Mouse (Mus musculus): ENCODE data around the gene Acbd6. TPM values are rescaled to one million over a fixed set of nuclear protein-coding genes. Genes with fewer than 3 reads are reported as not detected.

Gene Acbd6
- total RNA-seq, 1 experiment: 49.8 TPM

DNA sequence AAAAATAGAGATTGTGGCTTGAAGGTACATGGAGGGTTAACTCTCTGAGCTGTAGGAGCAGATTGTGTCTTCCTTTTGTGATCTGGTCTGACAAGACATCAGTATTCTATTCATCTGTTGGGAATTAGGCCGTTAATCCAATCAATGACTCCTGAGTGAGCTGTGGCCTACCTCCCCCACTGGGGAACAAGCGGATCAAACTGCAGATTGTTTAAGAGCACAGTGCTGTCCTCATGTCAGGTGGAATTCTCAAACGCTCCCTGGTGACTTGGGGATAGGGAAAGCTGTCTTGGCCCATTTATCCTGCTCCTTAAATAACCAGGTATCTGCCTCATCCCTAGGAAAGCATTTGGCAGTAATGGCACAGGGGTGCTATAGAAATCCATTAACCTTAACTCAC lies 97.0 kb downstream of the Acbd6 start:
- Histone ChIP-seq H3K9ac (ENCODE audit: insufficient read depth, low read depth, low read length, poor library complexity, severe bottlenecking) (no peak overlapping the region), H3K36me3 (ENCODE audit: control insufficient read depth, insufficient read depth, low read length, poor library complexity, severe bottlenecking) (no peaks in the 10 kb centered on the region), H3K4me3 (ENCODE audit: insufficient read depth in 1 of 2, low read depth in 1 of 2, low read length in 2 of 2, poor library complexity in 1 of 2, severe bottlenecking in 1 of 2) (no peak overlapping the region), H3K27ac (ENCODE audit: insufficient read depth, low read depth, low read length, poor library complexity, severe bottlenecking) (no peak overlapping the region), H3K4me1 (ENCODE audit: control insufficient read depth in 2 of 2, insufficient read depth in 2 of 2, low read length in 2 of 2, poor library complexity in 1 of 2) (no peaks in the 10 kb centered on the region), H3K9me3 (ENCODE audit: control insufficient read depth, insufficient read depth, low read depth, low read length) (no peaks in the 10 kb centered on the region)
- in situ Hi-C loops (cut with MboI; ENCODE audit: low sequenced_read_pairs in 2 of 2, unreplicated experiment in 2 of 2): no loop called here
- TF ChIP-seq ZNF384 (IDR thresholded peaks at IDR 0.05; ENCODE audit: low read depth, low read length) (no peak), MAFK (IDR thresholded peaks at IDR 0.05; ENCODE audit: insufficient read depth, low read depth, low read length) (no peak), CHD2 (IDR thresholded peaks at IDR 0.05; ENCODE audit: low read depth, low read length) (no peak), HCFC1 (IDR thresholded peaks at IDR 0.05; ENCODE audit: borderline replicate concordance, insufficient read depth, low read length) (no peak)
- no peak for DNase-seq (ENCODE audit: low read depth, low spot score)

DNA sequence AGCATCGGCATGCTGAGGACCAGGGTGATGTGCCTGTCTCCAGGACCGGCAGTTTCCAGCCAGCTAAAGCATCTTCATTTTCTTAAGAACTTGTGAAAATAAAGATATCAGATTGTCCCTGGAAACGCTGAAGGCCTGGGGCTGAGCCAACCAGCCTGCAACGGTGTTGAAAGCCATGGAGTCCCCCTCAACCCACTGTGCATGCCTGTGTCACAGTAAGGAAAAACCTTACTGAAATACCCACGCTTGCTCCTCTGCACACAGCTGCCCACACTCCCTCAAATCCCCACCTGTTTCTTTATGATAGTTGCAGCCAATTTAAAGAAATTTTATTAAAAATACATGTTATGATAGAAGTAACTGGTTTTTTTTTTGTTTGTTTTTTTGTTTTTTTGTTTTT lies 98.4 kb downstream of the Acbd6 start:
- Histone ChIP-seq H3K4me3 (ENCODE audit: insufficient read depth in 1 of 2, low read depth in 1 of 2, low read length in 2 of 2, poor library complexity in 1 of 2, severe bottlenecking in 1 of 2) (no peak overlapping the region), H3K27ac (ENCODE audit: insufficient read depth, low read depth, low read length, poor library complexity, severe bottlenecking) (no peak overlapping the region), H3K36me3 (ENCODE audit: control insufficient read depth, insufficient read depth, low read length, poor library complexity, severe bottlenecking) (no peaks in the 10 kb centered on the region), H3K4me1 (ENCODE audit: control insufficient read depth in 2 of 2, insufficient read depth in 2 of 2, low read length in 2 of 2, poor library complexity in 1 of 2) (no peaks in the 10 kb centered on the region), H3K9ac (ENCODE audit: insufficient read depth, low read depth, low read length, poor library complexity, severe bottlenecking) (no peak overlapping the region), H3K9me3 (ENCODE audit: control insufficient read depth, insufficient read depth, low read depth, low read length) (no peaks in the 10 kb centered on the region)
- no peak for TF ChIP-seq HCFC1 (IDR thresholded peaks at IDR 0.05; ENCODE audit: borderline replicate concordance, insufficient read depth, low read length)
- TF ChIP-seq ZC3H11A (IDR thresholded peaks at IDR 0.05; ENCODE audit: borderline replicate concordance, low read depth, low read length): no peak
- no peak for TF ChIP-seq ZNF384 (IDR thresholded peaks at IDR 0.05; ENCODE audit: low read depth, low read length)
- TF ChIP-seq CHD2 (IDR thresholded peaks at IDR 0.05; ENCODE audit: low read depth, low read length): no peak
- no peak for TF ChIP-seq MAFK (IDR thresholded peaks at IDR 0.05; ENCODE audit: insufficient read depth, low read depth, low read length)
- in situ Hi-C loops (cut with MboI; ENCODE audit: low sequenced_read_pairs in 2 of 2, unreplicated experiment in 2 of 2): no loop called here
- DNase-seq (ENCODE audit: low read depth, low spot score): no peak

DNA sequence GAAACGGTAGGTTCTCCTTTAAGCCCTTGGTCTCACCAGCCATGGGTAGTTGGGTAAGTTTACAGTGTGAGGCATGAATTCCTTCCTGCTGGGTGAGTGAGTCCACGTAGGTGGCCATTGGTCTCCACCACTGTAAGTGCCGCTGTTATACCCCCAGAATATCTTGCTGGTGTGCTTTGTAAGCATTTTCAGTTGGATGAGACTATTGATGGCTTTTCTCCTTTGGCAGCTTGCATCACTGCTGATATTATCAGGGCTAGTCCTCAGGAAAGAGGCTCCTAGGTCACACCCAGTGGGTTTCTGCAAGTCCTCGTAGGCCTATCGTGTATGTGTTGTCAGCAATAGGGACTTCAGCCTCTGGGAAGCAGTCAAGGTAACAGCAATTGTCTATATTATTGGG lies 106.1 kb downstream of the Acbd6 start:
- in situ Hi-C loops (cut with MboI; ENCODE audit: low sequenced_read_pairs in 2 of 2, unreplicated experiment in 2 of 2): no loop called here
- no peaks in the 10 kb centered on the region for H3K9me3 ChIP-seq (ENCODE audit: control insufficient read depth, insufficient read depth, low read depth, low read length)
- no peak overlapping the region for H3K4me3 ChIP-seq (ENCODE audit: insufficient read depth in 1 of 2, low read depth in 1 of 2, low read length in 2 of 2, poor library complexity in 1 of 2, severe bottlenecking in 1 of 2)
- no peak for TF ChIP-seq MAFK (IDR thresholded peaks at IDR 0.05; ENCODE audit: insufficient read depth, low read depth, low read length)
- no peak for TF ChIP-seq HCFC1 (IDR thresholded peaks at IDR 0.05; ENCODE audit: borderline replicate concordance, insufficient read depth, low read length)
- no peak for TF ChIP-seq CHD2 (IDR thresholded peaks at IDR 0.05; ENCODE audit: low read depth, low read length)
- H3K9ac ChIP-seq (ENCODE audit: insufficient read depth, low read depth, low read length, poor library complexity, severe bottlenecking): no peak overlapping the region
- DNase-seq (ENCODE audit: low read depth, low spot score): no peak
- H3K27ac ChIP-seq (ENCODE audit: insufficient read depth, low read depth, low read length, poor library complexity, severe bottlenecking): no peak overlapping the region
- H3K36me3 ChIP-seq (ENCODE audit: control insufficient read depth, insufficient read depth, low read length, poor library complexity, severe bottlenecking): no peaks in the 10 kb centered on the region
- no peaks in the 10 kb centered on the region for H3K4me1 ChIP-seq (ENCODE audit: control insufficient read depth in 2 of 2, insufficient read depth in 2 of 2, low read length in 2 of 2, poor library complexity in 1 of 2)

DNA sequence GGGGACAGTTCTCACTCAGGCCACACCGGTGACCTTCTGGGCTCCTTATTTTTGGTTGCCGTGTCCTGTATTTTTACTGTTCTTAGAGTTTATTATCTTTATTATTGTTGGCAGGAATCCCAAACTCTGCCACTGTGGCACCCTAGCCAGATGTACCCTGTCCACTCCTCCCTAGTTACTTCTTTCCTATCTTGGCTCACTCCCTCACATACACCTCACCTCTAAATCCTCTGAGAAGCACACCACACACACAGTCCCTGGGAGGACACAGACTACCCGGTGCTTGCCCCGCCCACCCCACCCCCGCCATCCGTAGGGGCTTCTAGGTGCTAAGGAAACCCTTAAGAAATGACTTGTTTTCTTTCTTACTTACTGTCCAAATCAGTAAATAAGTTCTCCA lies 117.7 kb downstream of the Acbd6 start:
- Histone ChIP-seq H3K9me3 (ENCODE audit: control insufficient read depth, insufficient read depth, low read depth, low read length) (no peaks in the 10 kb centered on the region), H3K36me3 (ENCODE audit: control insufficient read depth, insufficient read depth, low read length, poor library complexity, severe bottlenecking) (no peaks in the 10 kb centered on the region), H3K4me1 (ENCODE audit: control insufficient read depth in 2 of 2, insufficient read depth in 2 of 2, low read length in 2 of 2, poor library complexity in 1 of 2) (no peaks in the 10 kb centered on the region), H3K27ac (ENCODE audit: insufficient read depth, low read depth, low read length, poor library complexity, severe bottlenecking) (no peak overlapping the region), H3K9ac (ENCODE audit: insufficient read depth, low read depth, low read length, poor library complexity, severe bottlenecking) (no peak overlapping the region), H3K4me3 (ENCODE audit: insufficient read depth in 1 of 2, low read depth in 1 of 2, low read length in 2 of 2, poor library complexity in 1 of 2, severe bottlenecking in 1 of 2) (no peak overlapping the region)
- in situ Hi-C loops (cut with MboI; ENCODE audit: low sequenced_read_pairs in 2 of 2, unreplicated experiment in 2 of 2): no loop called here
- TF ChIP-seq CHD2 (IDR thresholded peaks at IDR 0.05; ENCODE audit: low read depth, low read length) (no peak), HCFC1 (IDR thresholded peaks at IDR 0.05; ENCODE audit: borderline replicate concordance, insufficient read depth, low read length) (no peak), ZNF384 (IDR thresholded peaks at IDR 0.05; ENCODE audit: low read depth, low read length) (no peak), MAFK (IDR thresholded peaks at IDR 0.05; ENCODE audit: insufficient read depth, low read depth, low read length) (no peak), ZC3H11A (IDR thresholded peaks at IDR 0.05; ENCODE audit: borderline replicate concordance, low read depth, low read length) (no peak)
- no peak for DNase-seq (ENCODE audit: low read depth, low spot score)

DNA sequence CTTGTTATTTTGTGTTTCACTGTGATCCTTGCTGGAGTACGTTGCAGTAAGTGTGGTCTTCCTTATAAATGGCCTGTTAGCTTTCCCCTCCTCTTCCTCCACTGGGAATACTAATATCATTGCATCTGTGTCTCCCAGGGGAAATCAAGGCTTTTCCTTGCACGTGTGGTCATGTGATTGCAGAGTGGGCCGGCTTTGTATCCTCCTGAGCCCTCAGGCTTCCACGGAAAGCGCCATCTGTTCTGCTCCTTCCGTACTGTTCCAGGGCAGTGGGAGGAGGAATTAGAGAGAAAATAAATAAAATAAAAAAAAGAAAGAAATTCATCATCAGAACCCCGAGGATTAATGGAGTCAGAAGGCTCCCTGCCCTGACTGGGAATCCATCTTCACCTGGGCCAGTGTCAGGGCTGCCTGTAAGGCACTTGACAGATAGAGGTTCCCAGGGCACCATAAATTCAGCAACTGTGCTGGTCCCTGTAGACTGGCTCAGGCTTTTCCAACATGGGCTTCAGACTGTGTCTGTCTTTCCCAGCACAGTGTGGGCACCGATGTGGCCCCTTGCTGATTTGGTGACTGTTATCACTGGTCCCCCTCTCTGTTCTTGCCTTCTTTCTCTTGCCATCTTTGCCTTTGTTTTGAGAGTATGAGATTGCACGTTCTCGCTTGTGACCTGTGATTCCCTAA lies 123.3 kb downstream of the Acbd6 start:
- in situ Hi-C loops (cut with MboI; ENCODE audit: low sequenced_read_pairs in 2 of 2, unreplicated experiment in 2 of 2): no loop called here
- no peak for DNase-seq (ENCODE audit: low read depth, low spot score)

More for the DNA sequence above, 123.3 kb downstream of the Acbd6 start:
- Histone ChIP-seq H3K9me3 (ENCODE audit: control insufficient read depth, insufficient read depth, low read depth, low read length) (no peaks in the 10 kb centered on the region), H3K4me1 (ENCODE audit: control insufficient read depth in 2 of 2, insufficient read depth in 2 of 2, low read length in 2 of 2, poor library complexity in 1 of 2) (no peaks in the 10 kb centered on the region), H3K4me3 (ENCODE audit: insufficient read depth in 1 of 2, low read depth in 1 of 2, low read length in 2 of 2, poor library complexity in 1 of 2, severe bottlenecking in 1 of 2) (no peak overlapping the region), H3K36me3 (ENCODE audit: control insufficient read depth, insufficient read depth, low read length, poor library complexity, severe bottlenecking) (no peaks in the 10 kb centered on the region), H3K9ac (ENCODE audit: insufficient read depth, low read depth, low read length, poor library complexity, severe bottlenecking) (no peak overlapping the region), H3K27ac (ENCODE audit: insufficient read depth, low read depth, low read length, poor library complexity, severe bottlenecking) (no peak overlapping the region)
- no peak for TF ChIP-seq ZNF384 (IDR thresholded peaks at IDR 0.05; ENCODE audit: low read depth, low read length)
- no peak for TF ChIP-seq ZC3H11A (IDR thresholded peaks at IDR 0.05; ENCODE audit: borderline replicate concordance, low read depth, low read length)
